Mouse (Mus musculus) lung, postnatal 0 days (tissue): ENCODE measurements around the gene Tssk4. TPM values are rescaled to one million over a fixed set of nuclear protein-coding genes. Genes with fewer than 3 reads are reported as not detected.

Experiments
- ATAC-seq: fragments of 200-750 bp; cut with Nextera tagmentation; 2 replicates; pipeline ENCODE4 v1.8.0; 2017; ENCODE audit warnings: moderate library complexity
- DNase-seq: peaks from one replicate; pipeline ENCODE4 v3.0.0-alpha.2; 2016; ENCODE audit warnings: low spot score
- H3K27ac ChIP-seq: fragments of 300-500 bp; sonication (generic); 2 replicates; pipeline ENCODE4 v1.5.1; 2014; ENCODE audit warnings: antibody characterized with exemption, mild to moderate bottlenecking, low read length, mixed read lengths
- H3K27me3 ChIP-seq: fragments of 300-500 bp; sonication (generic); replicated peaks from 2 replicates; pipeline ENCODE4 v1.6.1; 2014; ENCODE audit warnings: low read length, mixed read lengths; ENCODE audit not compliant: insufficient read depth
- H3K36me3 ChIP-seq: fragments of 300-500 bp; sonication (generic); 2 replicates; pipeline ENCODE4 v1.6.1; 2014; ENCODE audit warnings: low read length, mixed read lengths; ENCODE audit not compliant: insufficient read depth
- H3K4me1 ChIP-seq: fragments of 300-500 bp; sonication (generic); 2 replicates; pipeline ENCODE4 v1.6.1; 2014; ENCODE audit warnings: antibody characterized with exemption, low read depth, low read length, mixed read lengths; ENCODE audit not compliant: insufficient read depth
- H3K4me2 ChIP-seq: fragments of 300-500 bp; sonication (generic); replicated peaks from 2 replicates; pipeline ENCODE4 v1.6.1; 2014; ENCODE audit warnings: low read depth, mild to moderate bottlenecking, low read length, moderate library complexity, mixed read lengths
- H3K4me3 ChIP-seq: fragments of 300-500 bp; sonication (generic); 2 replicates; pipeline ENCODE4 v1.5.1; 2014; ENCODE audit warnings: low read depth, low read length
- H3K9ac ChIP-seq: fragments of 300-500 bp; sonication (generic); replicated peaks from 2 replicates; pipeline ENCODE4 v1.6.1; 2014; ENCODE audit warnings: low read depth, mild to moderate bottlenecking
- H3K9me3 ChIP-seq: fragments of 300-500 bp; sonication (generic); 2 replicates; pipeline ENCODE4 v1.6.1; 2016; ENCODE audit warnings: low read length, mixed read lengths
- CTCF ChIP-seq: IDR thresholded peaks from 2 replicates; pipeline ENCODE4 v1.5.1; 2016; ENCODE audit warnings: antibody characterized with exemption, mild to moderate bottlenecking
- EP300 ChIP-seq: IDR thresholded peaks from 2 replicates; pipeline ENCODE4 v1.6.1; 2016; ENCODE audit warnings: antibody characterized with exemption, mild to moderate bottlenecking, control low read depth
- WGBS: fragments of 180-500 bp; shearing (Covaris S2); extraction: QIAGEN DNeasy Blood & Tissue Kit; methylation state at CpG from one replicate; pipeline ENCODE4 v1.1.7; 2014; 5-methylcytosine and 5-hydroxymethylcytosine counted together
- polyA plus RNA-seq: library from polyadenylated mRNA; unstranded; fragments of >200 nt; fragmentation: Nextera tagmentation; extraction: Ambion mirVana; gene quantifications from 2 replicates; pipeline ENCODE4 v1.2.1, GENCODE M21; 2015

Gene Tssk4
- polyA plus RNA-seq, 1 experiment from 2014 or later: 0.61 TPM

GRCm38 (mm10) chr14:55613346-55613745, 36.6 kb upstream of the Tssk4 start:
- TF ChIP-seq EP300: no peak
- TF ChIP-seq CTCF: no peak
- ATAC-seq (no peak), DNase-seq (no peak)
- Histone ChIP-seq H3K9ac (no peak overlapping the region), H3K36me3 (peaks cover 15% of the 10 kb centered on the region), H3K4me3 (no peak overlapping the region), H3K4me1 (no peaks in the 10 kb centered on the region; the same call in 1 of the 2 replicates), H3K27me3 (no peaks in the 10 kb centered on the region), H3K4me2 (no peak overlapping the region), H3K9me3 (no peaks in the 10 kb centered on the region), H3K27ac (no peak overlapping the region)
- 43% methylated on average over 6 of the region's 6 CpGs for WGBS

GRCm38 (mm10) chr14:55614565-55615178, 35.3 kb upstream of the Tssk4 start:
- H3K4me2 ChIP-seq: no peak overlapping the region
- DNase-seq (peak; percentile 64), ATAC-seq (peak; percentile 70)
- H3K36me3 ChIP-seq: peaks cover 2% of the 10 kb centered on the region; the same call in 1 of the 2 replicates
- no peak overlapping the region for H3K4me3 ChIP-seq
- H3K9me3 ChIP-seq: no peaks in the 10 kb centered on the region
- no peaks in the 10 kb centered on the region; the same call in 1 of the 2 replicates for H3K4me1 ChIP-seq
- TF ChIP-seq EP300 (peak; percentile 94), CTCF (no peak)
- no peaks in the 10 kb centered on the region for H3K27me3 ChIP-seq
- 64% methylated on average over 7 of the region's 7 CpGs for WGBS
- peak overlapping the region; percentile 44; the same call in 1 of the 2 replicates for H3K27ac ChIP-seq
- no peak overlapping the region for H3K9ac ChIP-seq

GRCm38 (mm10) chr14:55615876-55616275, 34.1 kb upstream of the Tssk4 start:
- Histone ChIP-seq H3K36me3 (no peaks in the 10 kb centered on the region), H3K9ac (no peak overlapping the region), H3K27ac (no peak overlapping the region), H3K27me3 (no peaks in the 10 kb centered on the region), H3K4me1 (no peaks in the 10 kb centered on the region; the same call in 1 of the 2 replicates), H3K9me3 (no peaks in the 10 kb centered on the region), H3K4me2 (no peak overlapping the region), H3K4me3 (no peak overlapping the region)
- no peak for TF ChIP-seq EP300
- TF ChIP-seq CTCF: no peak
- ATAC-seq (no peak), DNase-seq (peak; percentile 61)
- 49% methylated on average over 2 of the region's 2 CpGs for WGBS

GRCm38 (mm10) chr14:55616844-55617243, 33.1 kb upstream of the Tssk4 start:
- H3K9ac ChIP-seq: no peak overlapping the region

GRCm38 (mm10) chr14:55617822-55618221, 32.2 kb upstream of the Tssk4 start, which contains the start of gene Rec8:
Gene Rec8 (plus strand): TSS chr14:55618037.
- Histone ChIP-seq H3K4me1 (no peaks in the 10 kb centered on the region; the same call in 1 of the 2 replicates), H3K4me3 (peak within 1 kb of the TSS; percentile 17; the same call in 1 of the 2 replicates), H3K4me2 (peak within 1 kb of the TSS; percentile 48), H3K27me3 (no peaks in the 10 kb centered on the region), H3K9me3 (no peaks in the 10 kb centered on the region), H3K27ac (no peak within 1 kb of the TSS), H3K36me3 (no peaks in the 10 kb centered on the region), H3K9ac (no peak within 1 kb of the TSS)
- DNase-seq: peak; percentile 87
- TF ChIP-seq EP300: no peak
- TF ChIP-seq CTCF: peak; percentile 53
- WGBS: 15% methylated on average over 21 of the region's 21 CpGs
- ATAC-seq: peak; percentile 91

More at GRCm38 (mm10) chr14:55616844-55617243, 33.1 kb upstream of the Tssk4 start:
- WGBS: 72% methylated on average over 2 of the region's 2 CpGs
- ATAC-seq: no peak
- Histone ChIP-seq H3K4me3 (no peak overlapping the region), H3K9me3 (no peaks in the 10 kb centered on the region), H3K27ac (no peak overlapping the region), H3K27me3 (no peaks in the 10 kb centered on the region), H3K36me3 (no peaks in the 10 kb centered on the region), H3K4me2 (no peak overlapping the region), H3K4me1 (no peaks in the 10 kb centered on the region; the same call in 1 of the 2 replicates)
- no peak for DNase-seq
- TF ChIP-seq EP300 (no peak), CTCF (no peak)

- WGBS: 23% methylated on average over 22 of the region's 22 CpGs
- H3K4me1 ChIP-seq: no peaks in the 10 kb centered on the region; the same call in 1 of the 2 replicates
- no peak for DNase-seq
- no peak for ATAC-seq
- peak overlapping the region; percentile 17; the same call in 1 of the 2 replicates for H3K4me3 ChIP-seq
- H3K36me3 ChIP-seq: no peaks in the 10 kb centered on the region
- peak overlapping the region; percentile 48 for H3K4me2 ChIP-seq
- no peaks in the 10 kb centered on the region for H3K27me3 ChIP-seq
- no peak overlapping the region for H3K9ac ChIP-seq
- H3K9me3 ChIP-seq: no peaks in the 10 kb centered on the region
- TF ChIP-seq EP300 (no peak), CTCF (no peak)
- no peak overlapping the region for H3K27ac ChIP-seq
Measured at GRCm38 (mm10) chr14:55618486-55619195, 31.3 kb upstream of the Tssk4 start.
